Mouse (Mus musculus) CH12.LX (cell line): ENCODE data around the gene Lonp1. TPM values are rescaled to one million over a fixed set of nuclear protein-coding genes. Genes with fewer than 3 reads are reported as not detected.

Experiments
- DNase-seq: peaks from one replicate; pipeline ENCODE4 v3.0.0-alpha.2; 2013; ENCODE audit errors: extremely low read depth
- H3K27ac ChIP-seq: 2 replicates; pipeline ENCODE4 v1.5.1; 2012; ENCODE audit warnings: low read depth, mild to moderate bottlenecking, control low read depth, moderate library complexity; ENCODE audit not compliant: insufficient read depth
- H3K27me3 ChIP-seq: replicated peaks from 2 replicates; pipeline ENCODE3; 2012; ENCODE audit warnings: inconsistent platforms
- H3K36me3 ChIP-seq, 2 experiments: replicated peaks in 1 of 2; 2 replicates each; pipeline versions ENCODE3 to v1.6.1; 2012; ENCODE audit warnings: inconsistent platforms in 1 of 2, low read length in 1 of 2, mild to moderate bottlenecking in 1 of 2, mixed read lengths in 1 of 2, moderate library complexity in 1 of 2; ENCODE audit not compliant: control insufficient read depth in 1 of 2, insufficient read depth in 1 of 2
- H3K4me1 ChIP-seq, 2 experiments: 2 replicates each; pipeline ENCODE4 v1.6.1; 2012; ENCODE audit warnings: inconsistent platforms in 1 of 2, moderate library complexity in 1 of 2; ENCODE audit not compliant: insufficient read depth in 2 of 2, control insufficient read depth in 1 of 2
- H3K4me2 ChIP-seq: 2 replicates; pipeline ENCODE4 v1.6.1; 2012; ENCODE audit warnings: low read depth, mild to moderate bottlenecking, control low read depth; ENCODE audit not compliant: poor library complexity, insufficient read depth, severe bottlenecking
- H3K4me3 ChIP-seq, 3 experiments: fragments of 150-350 bp in 1 of 3; sonication (generic) in 1 of 3; replicated peaks in 1 of 3; 2 replicates each; pipeline versions ENCODE3 to v1.5.1; 2011 to 2012; ENCODE audit warnings: low read depth in 2 of 3, low read length in 2 of 3, mild to moderate bottlenecking in 2 of 3, moderate library complexity in 2 of 3, control low read depth in 1 of 3, improper control_type of control experiment in 1 of 3, inconsistent platforms in 1 of 3, mixed read lengths in 1 of 3; ENCODE audit not compliant: poor library complexity in 1 of 3
- H3K79me2 ChIP-seq: replicated peaks from 2 replicates; pipeline ENCODE4 v1.6.1; 2012; ENCODE audit warnings: mild to moderate bottlenecking, moderate library complexity; ENCODE audit not compliant: control insufficient read depth, poor library complexity, insufficient read depth, severe bottlenecking; ENCODE audit errors: extremely low read depth
- H3K9ac ChIP-seq: 2 replicates; pipeline ENCODE4 v1.6.1; 2012; ENCODE audit warnings: low read depth, mild to moderate bottlenecking, control low read depth, moderate library complexity; ENCODE audit not compliant: insufficient read depth
- H3K9me3 ChIP-seq: replicated peaks from 2 replicates; pipeline ENCODE3; 2012; ENCODE audit warnings: low read length, inconsistent platforms, mixed read lengths
- CHD1 ChIP-seq: IDR thresholded peaks from 2 replicates; pipeline ENCODE4 v1.6.1; 2012; ENCODE audit warnings: low read depth, low read length, improper control_type of control experiment, inconsistent platforms
- CHD2 ChIP-seq: IDR thresholded peaks from 2 replicates; pipeline ENCODE4 v1.6.1; 2011; ENCODE audit warnings: low read length, improper control_type of control experiment
- ELF1 ChIP-seq: IDR thresholded peaks from 2 replicates; pipeline ENCODE4 v1.6.1; 2014; ENCODE audit warnings: low read depth, mild to moderate bottlenecking, inconsistent platforms, low read length, improper control_type of control experiment
- EP300 ChIP-seq: IDR thresholded peaks from 2 replicates; pipeline ENCODE4 v1.6.1; 2011; ENCODE audit warnings: low read length, improper control_type of control experiment
- ETS1 ChIP-seq: conservative IDR thresholded peaks from 2 replicates; pipeline ENCODE4 v1.6.1; 2012; ENCODE audit warnings: low read depth, mild to moderate bottlenecking, inconsistent platforms, low read length, improper control_type of control experiment, moderate library complexity
- GABPA ChIP-seq: IDR thresholded peaks from 2 replicates; pipeline ENCODE4 v1.6.1; 2012; ENCODE audit warnings: low read depth, low read length, improper control_type of control experiment, inconsistent platforms; ENCODE audit not compliant: insufficient replicate concordance
- KAT2A ChIP-seq: IDR thresholded peaks from 2 replicates; pipeline ENCODE4 v1.6.1; 2012; ENCODE audit warnings: low read length, improper control_type of control experiment, inconsistent platforms; ENCODE audit not compliant: insufficient replicate concordance
- MAFK ChIP-seq: IDR thresholded peaks from 2 replicates; pipeline ENCODE4 v1.6.1; 2011; ENCODE audit warnings: low read length, improper control_type of control experiment; ENCODE audit not compliant: insufficient replicate concordance
- NRF1 ChIP-seq: IDR thresholded peaks from 2 replicates; pipeline ENCODE4 v1.6.1; 2014; ENCODE audit warnings: low read depth, mild to moderate bottlenecking, inconsistent platforms, low read length, improper control_type of control experiment, moderate library complexity
- RAD21 ChIP-seq: IDR thresholded peaks from 2 replicates; pipeline ENCODE4 v1.6.1; 2011; ENCODE audit warnings: low read depth, mild to moderate bottlenecking, low read length, improper control_type of control experiment, moderate library complexity
- RCOR1 ChIP-seq: conservative IDR thresholded peaks from 2 replicates; pipeline ENCODE4 v1.6.1; 2012; ENCODE audit warnings: low read depth, mild to moderate bottlenecking, inconsistent platforms, low read length, improper control_type of control experiment
- SIN3A ChIP-seq: IDR thresholded peaks from 2 replicates; pipeline ENCODE4 v1.6.1; 2012; ENCODE audit warnings: low read length, improper control_type of control experiment, inconsistent platforms
- USF1 ChIP-seq: IDR thresholded peaks from 2 replicates; pipeline ENCODE4 v1.6.1; 2014; ENCODE audit warnings: low read depth, mild to moderate bottlenecking, inconsistent platforms, low read length, improper control_type of control experiment
- ZKSCAN1 ChIP-seq: IDR thresholded peaks from 2 replicates; pipeline ENCODE4 v1.6.1; 2012; ENCODE audit warnings: low read depth, inconsistent platforms, low read length, improper control_type of control experiment, borderline replicate concordance
- ZNF384 ChIP-seq: IDR thresholded peaks from 2 replicates; pipeline ENCODE4 v1.6.1; 2012; ENCODE audit warnings: low read depth, low read length, improper control_type of control experiment, inconsistent platforms
- dilution Hi-C: fragments of 300-500 bp; cut with MboI; formaldehyde crosslinking; loops from 2 replicates; pipeline ENCODE4 v1.14.3; 2020; ENCODE audit warnings: low sequenced_read_pairs; ENCODE audit not compliant: extremely low pct_unique_long_range_greater_than_20kb, extremely low pct_ligation_motif_present
- in situ Hi-C: fragments of 300-500 bp; cut with MboI; formaldehyde crosslinking; loops from 3 replicates; pipeline ENCODE4 v1.14.3; 2019; ENCODE audit warnings: low sequenced_read_pairs, low pct_ligation_motif_present, low pct_unique_long_range_greater_than_20kb, mixed read lengths
- polyA plus RNA-seq: library from polyadenylated mRNA; unstranded; fragments of >175 nt; gene quantifications from 2 replicates; pipeline ENCODE4 v1.2.1, GENCODE M21; 2012; ENCODE audit warnings: low read depth; ENCODE audit not compliant: insufficient read length
- total RNA-seq, 2 experiments: library from RNA; depleted of rRNA; stranded (reverse); fragments of 300-350 nt in 1 of 2; fragments of >200 nt in 1 of 2; gene quantifications; 2 replicates each; pipeline ENCODE4 v1.2.3; 2012 to 2014

Gene Lonp1
- total and polyA plus RNA-seq, 3 experiments: 69.6 to 151 (median 99.4) TPM

- Histone ChIP-seq H3K27ac (no peak overlapping the region), H3K36me3 (peaks cover 68 to 77% of the 10 kb centered on the region in 2 experiments), H3K9ac (no peak overlapping the region), H3K9me3 (no peaks in the 10 kb centered on the region), H3K27me3 (no peaks in the 10 kb centered on the region), H3K4me3 (no peak overlapping the region), H3K79me2 (peaks cover 82% of the 10 kb centered on the region), H3K4me1 (peaks cover 10 to 32% of the 10 kb centered on the region in 2 experiments), H3K4me2 (no peak overlapping the region)
- dilution Hi-C loops (no loop called here), in situ Hi-C loops (no loop called here)
- no peak for TF ChIP-seq RAD21
- TF ChIP-seq RCOR1: no peak
- TF ChIP-seq EP300: no peak
- TF ChIP-seq ETS1: no peak
- TF ChIP-seq GABPA: no peak
- TF ChIP-seq CHD1: no peak
- DNase-seq: no peak
These were observed 37.8 kb downstream of the Lonp1 start for GRCm38 (mm10) chr17:56588921-56589320.

DNA sequence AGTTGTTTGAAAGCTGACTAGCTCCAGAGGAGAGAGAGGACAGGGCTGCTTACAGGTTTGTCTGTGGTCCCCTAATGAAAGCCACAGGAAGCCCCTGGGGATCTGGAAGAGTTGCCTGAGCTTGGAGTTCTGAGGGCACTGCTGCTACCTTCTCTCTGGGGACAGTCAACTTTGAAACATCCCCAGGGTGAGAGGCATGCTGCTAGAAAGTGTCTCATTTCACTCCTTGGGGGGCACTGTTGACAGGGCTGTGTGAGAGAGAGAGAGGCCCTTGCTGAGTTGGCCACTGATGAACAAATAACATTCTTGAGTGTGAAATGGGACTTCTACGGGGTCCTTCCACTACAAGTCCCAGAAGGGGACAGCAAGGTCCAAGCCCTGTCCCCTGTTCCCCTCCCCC lies 38.9 kb downstream of the Lonp1 start:
- H3K79me2 ChIP-seq: peaks cover 91% of the 10 kb centered on the region
- in situ Hi-C loops: no loop called here
- no peak overlapping the region for H3K4me3 ChIP-seq
- no peaks in the 10 kb centered on the region for H3K27me3 ChIP-seq
- no peak overlapping the region for H3K27ac ChIP-seq
- TF ChIP-seq KAT2A: no peak
- no peak for TF ChIP-seq NRF1
- TF ChIP-seq USF1: no peak
- no peak for TF ChIP-seq ZKSCAN1
- TF ChIP-seq ELF1: no peak
- TF ChIP-seq GABPA: no peak
- TF ChIP-seq ETS1: no peak
- no peak for TF ChIP-seq CHD2
- TF ChIP-seq SIN3A: no peak
- no peak for TF ChIP-seq MAFK
- TF ChIP-seq ZNF384: no peak
- dilution Hi-C loops: no loop called here
- DNase-seq: no peak
- H3K4me2 ChIP-seq: no peak overlapping the region
- no peak overlapping the region for H3K9ac ChIP-seq
- no peaks in the 10 kb centered on the region for H3K9me3 ChIP-seq
- H3K36me3 ChIP-seq: peaks cover 58 to 69% of the 10 kb centered on the region in 2 experiments
- peaks cover 10 to 35% of the 10 kb centered on the region in 2 experiments for H3K4me1 ChIP-seq
